Mouse (Mus musculus) heart, adult 2 months (tissue): ENCODE data around the gene Gkap1. TPM values are rescaled to one million over a fixed set of nuclear protein-coding genes. Genes with fewer than 3 reads are reported as not detected.

Source experiments
- DNase-seq, 2 experiments: peaks; one replicate each; pipeline ENCODE4 v3.0.0; 2021
- H3K27ac ChIP-seq: fragments of 200-600 bp; 2 replicates; pipeline ENCODE4 v1.8.1; 2022
- H3K27me3 ChIP-seq: fragments of 200-500 bp; 2 replicates; pipeline ENCODE4 v1.6.1; 2012; ENCODE audit warnings: mild to moderate bottlenecking, low read length, inconsistent platforms, mixed read lengths; ENCODE audit not compliant: control insufficient read depth, insufficient read depth
- H3K36me3 ChIP-seq: fragments of 200-500 bp; 2 replicates; pipeline ENCODE4 v1.6.1; 2012; ENCODE audit warnings: low read length, inconsistent platforms; ENCODE audit not compliant: control insufficient read depth, insufficient read depth
- H3K4me1 ChIP-seq: fragments of 200-500 bp; 2 replicates; pipeline ENCODE4 v1.6.1; 2011; ENCODE audit warnings: low read length; ENCODE audit not compliant: control insufficient read depth, insufficient read depth
- H3K4me3 ChIP-seq: fragments of 200-600 bp; 2 replicates; pipeline ENCODE4 v1.8.1; 2022
- H3K79me2 ChIP-seq: fragments of 200-500 bp; replicated peaks from 2 replicates; pipeline ENCODE4 v1.6.1; 2012; ENCODE audit warnings: mild to moderate bottlenecking, inconsistent platforms, low read length, moderate library complexity, mixed read lengths; ENCODE audit not compliant: control insufficient read depth, insufficient read depth
- H3K9ac ChIP-seq: fragments of 200-500 bp; 2 replicates; pipeline ENCODE4 v1.6.1; 2012; ENCODE audit warnings: low read depth, mild to moderate bottlenecking, control low read depth, inconsistent platforms, low read length, mixed read lengths
- CTCF ChIP-seq: fragments of 200-600 bp; IDR thresholded peaks from 2 replicates; pipeline ENCODE4 v1.8.1; 2022; ENCODE audit warnings: antibody characterized with exemption, mild to moderate bottlenecking, moderate library complexity
- EP300 ChIP-seq: fragments of 200-500 bp; IDR thresholded peaks from 2 replicates; pipeline ENCODE4 v1.6.1; 2011; ENCODE audit warnings: low read depth, low read length, control low read depth; ENCODE audit not compliant: insufficient read depth
- POLR2A ChIP-seq: fragments of 200-500 bp; IDR thresholded peaks from 2 replicates; pipeline ENCODE4 v1.6.1; 2011; ENCODE audit warnings: mild to moderate bottlenecking, low read depth, low read length, control low read depth; ENCODE audit not compliant: insufficient read depth
- WGBS: fragments of 180-500 bp; shearing (Covaris S2); methylation state at CpG from one replicate; pipeline ENCODE4 v1.1.7; 2018; 5-methylcytosine and 5-hydroxymethylcytosine counted together
- intact Hi-C: fragments of 180-260 bp; cut with DNase I; formaldehyde crosslinking; loops from one replicate; pipeline ENCODE4 v1.15.1; 2025
- polyA plus RNA-seq: library from polyadenylated mRNA; depleted of rRNA; stranded (reverse); fragments of >200 nt; gene quantifications from 2 replicates; pipeline ENCODE4 v1.2.3, GENCODE M21; 2012
- total RNA-seq, 2 experiments: library from RNA; stranded (reverse); gene quantifications; 2 replicates each; pipeline ENCODE4 v1.2.3; 2021

Gkap1 gene
- total and polyA plus RNA-seq, 3 experiments: 4.7 to 28.3 (median 21.8) TPM

GRCm38 (mm10) chr13:58228624-58229023, 46.9 kb downstream of the Gkap1 start:
- intact Hi-C loops: no loop called here
- no peak for DNase-seq
- no peak overlapping the region for H3K9ac ChIP-seq
- no peak for TF ChIP-seq CTCF
- TF ChIP-seq EP300: no peak
- no peak for TF ChIP-seq POLR2A
- H3K36me3 ChIP-seq: no peaks in the 10 kb centered on the region
- no peak overlapping the region for H3K27ac ChIP-seq
- no peaks in the 10 kb centered on the region for H3K79me2 ChIP-seq
- no peak overlapping the region for H3K4me3 ChIP-seq
- 67% methylated on average over 2 of the region's 2 CpGs for WGBS
- no peaks in the 10 kb centered on the region for H3K4me1 ChIP-seq
- no peaks in the 10 kb centered on the region for H3K27me3 ChIP-seq

GRCm38 (mm10) chr13:58225694-58226093, 49.8 kb downstream of the Gkap1 start:
- Histone ChIP-seq H3K27me3 (no peaks in the 10 kb centered on the region), H3K27ac (no peak overlapping the region), H3K4me1 (no peaks in the 10 kb centered on the region), H3K9ac (no peak overlapping the region), H3K4me3 (no peak overlapping the region), H3K36me3 (no peaks in the 10 kb centered on the region), H3K79me2 (no peaks in the 10 kb centered on the region)
- TF ChIP-seq CTCF: no peak
- TF ChIP-seq EP300: no peak
- no peak for TF ChIP-seq POLR2A
- no peak for DNase-seq
- intact Hi-C loops: no loop called here
- 75% methylated on average over 8 of the region's 8 CpGs for WGBS

- WGBS: 74% methylated on average over 3 of the region's 3 CpGs
- no peak overlapping the region for H3K9ac ChIP-seq
- no peak overlapping the region for H3K4me3 ChIP-seq
- TF ChIP-seq CTCF (no peak), EP300 (no peak), POLR2A (no peak)
- no peak for DNase-seq
- H3K4me1 ChIP-seq: peaks cover 3% of the 10 kb centered on the region
- no peak overlapping the region for H3K27ac ChIP-seq
- H3K27me3 ChIP-seq: no peaks in the 10 kb centered on the region
- no peaks in the 10 kb centered on the region; the same call in 1 of the 2 replicates for H3K36me3 ChIP-seq
- H3K79me2 ChIP-seq: peaks cover 2% of the 10 kb centered on the region
- intact Hi-C loops: no loop called here
Measured at GRCm38 (mm10) chr13:58220206-58220605, 55.3 kb downstream of the Gkap1 start.

GRCm38 (mm10) chr13:58217536-58217935, 58.0 kb downstream of the Gkap1 start:
- DNase-seq: no peak
- peaks cover 12% of the 10 kb centered on the region for H3K36me3 ChIP-seq
- H3K79me2 ChIP-seq: peaks cover 4% of the 10 kb centered on the region
- TF ChIP-seq CTCF (no peak), EP300 (no peak), POLR2A (no peak)
- no peak overlapping the region for H3K9ac ChIP-seq
- H3K27ac ChIP-seq: no peak overlapping the region
- 70% methylated on average over 2 of the region's 2 CpGs for WGBS
- peaks cover 7% of the 10 kb centered on the region for H3K4me1 ChIP-seq
- no peaks in the 10 kb centered on the region for H3K27me3 ChIP-seq
- H3K4me3 ChIP-seq: no peak overlapping the region
- intact Hi-C loops: loop anchor here (2.0 to 5.0 kb wide), 2 partner anchors 55 to 61 kb away; partner anchors contain the start of gene Idnk

DNA sequence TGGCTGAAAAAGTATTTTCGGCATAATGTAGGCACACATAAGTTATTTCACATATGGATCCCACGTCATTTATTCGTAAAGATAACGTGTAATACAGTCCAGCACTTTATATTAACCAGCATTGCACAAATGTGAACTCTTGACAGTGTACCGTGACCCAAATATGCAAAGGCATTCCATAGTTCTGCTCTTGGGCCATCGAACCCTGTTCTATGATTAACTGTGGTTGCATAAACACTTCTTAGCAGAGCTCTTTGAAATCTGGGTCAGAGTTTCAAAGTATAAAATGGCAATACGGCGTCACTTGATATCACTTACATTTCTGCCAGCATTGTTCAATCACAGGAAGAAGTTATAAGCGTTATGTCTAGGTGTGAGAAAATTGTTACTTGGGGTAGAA, 59.1 kb downstream of the Gkap1 start:
- peaks cover 9% of the 10 kb centered on the region for H3K4me1 ChIP-seq
- DNase-seq: no peak
- intact Hi-C loops: loop anchor here (2.0 to 5.0 kb wide), 2 partner anchors 56 to 60 kb away; partner anchors contain the start of gene Idnk
- peak overlapping the region; percentile 98 for H3K9ac ChIP-seq
- H3K27me3 ChIP-seq: no peaks in the 10 kb centered on the region
- H3K79me2 ChIP-seq: peaks cover 7% of the 10 kb centered on the region
- peak overlapping the region; percentile 97 for H3K4me3 ChIP-seq
- no peak for TF ChIP-seq POLR2A
- no peak for TF ChIP-seq EP300
- no peak for TF ChIP-seq CTCF
- WGBS: 80% methylated on average over 9 of the region's 9 CpGs
- H3K27ac ChIP-seq: peak overlapping the region; percentile 96
- peaks cover 16% of the 10 kb centered on the region for H3K36me3 ChIP-seq

- intact Hi-C loops: loop anchor here (2.0 to 5.0 kb wide), 2 partner anchors 57 to 59 kb away; partner anchors contain the start of gene Idnk
- peak within 1 kb of the TSS; percentile 98 for H3K9ac ChIP-seq
- peak within 1 kb of the TSS; percentile 97 for H3K4me3 ChIP-seq
- H3K27ac ChIP-seq: peak within 1 kb of the TSS; percentile 96
- TF ChIP-seq POLR2A (peak; percentile 88), CTCF (peak; percentile 59), EP300 (peak; percentile 64)
- H3K36me3 ChIP-seq: peaks cover 16% of the 10 kb centered on the region
- DNase-seq: peak; percentile 94 to 96
- H3K79me2 ChIP-seq: peaks cover 7% of the 10 kb centered on the region
- no peaks in the 10 kb centered on the region for H3K27me3 ChIP-seq
- WGBS: 1% methylated on average over 61 of the region's 62 CpGs
- H3K4me1 ChIP-seq: peaks cover 9% of the 10 kb centered on the region
Measured at GRCm38 (mm10) chr13:58215592-58216341, 59.7 kb downstream of the Gkap1 start, which contains the start of gene Ubqln1. Gene Ubqln1 (minus strand): TSS chr13:58215653.
